Mouse (Mus musculus) ES-E14 (cell line): ENCODE data around the gene Trim8.

Source experiments
- CHD2 ChIP-seq: IDR thresholded peaks from 2 replicates; pipeline ENCODE4 v1.6.1; 2014; ENCODE audit warnings: mild to moderate bottlenecking, low read depth, low read length, inconsistent platforms
- MAFK ChIP-seq: IDR thresholded peaks from 2 replicates; pipeline ENCODE4 v1.6.1; 2014; ENCODE audit warnings: mild to moderate bottlenecking, low read depth, low read length, inconsistent platforms; ENCODE audit not compliant: insufficient read depth
- ZC3H11A ChIP-seq: IDR thresholded peaks from 2 replicates; pipeline ENCODE4 v1.6.1; 2012; ENCODE audit warnings: low read depth, mild to moderate bottlenecking, inconsistent platforms, low read length, borderline replicate concordance

DNA sequence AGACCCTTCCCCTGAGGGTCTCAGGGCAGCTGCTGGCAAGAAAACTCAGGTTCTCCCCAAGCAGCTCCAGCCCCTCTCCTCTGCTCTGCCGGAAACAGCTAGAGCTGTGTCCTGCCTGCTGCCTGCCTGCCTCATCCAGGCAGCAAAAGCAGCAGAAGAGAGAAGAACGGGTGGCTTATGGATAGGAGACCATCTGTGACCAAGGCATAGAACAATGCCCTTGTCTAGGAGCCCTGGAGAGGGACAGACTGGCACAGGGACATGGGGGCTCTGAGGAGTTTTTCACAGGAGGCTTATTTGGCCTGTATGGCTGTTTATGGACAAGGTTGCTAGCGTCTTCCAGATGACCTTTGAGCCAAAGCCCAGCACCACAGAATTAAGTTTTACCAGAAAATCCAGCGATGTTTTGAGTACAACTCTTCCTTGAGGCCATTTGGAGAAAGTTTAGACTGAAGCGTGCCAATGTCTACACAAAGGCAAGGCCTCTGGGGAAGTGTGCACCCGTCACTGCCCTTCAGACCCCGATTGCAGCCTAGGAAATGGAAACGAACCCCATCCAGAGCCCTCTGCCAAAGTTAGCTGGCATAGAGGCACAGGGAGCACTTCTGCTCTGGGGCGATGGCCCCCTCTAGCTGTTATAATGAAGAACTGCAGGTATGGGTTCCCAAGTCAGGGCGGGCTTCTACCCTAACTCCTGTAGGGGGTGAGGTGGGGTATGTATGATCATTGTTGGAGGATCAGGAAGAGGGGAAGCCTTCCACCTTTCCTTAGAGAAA, 49.3 kb upstream of the Trim8 start:
- TF ChIP-seq MAFK (no peak), CHD2 (no peak), ZC3H11A (no peak)
